Mouse (Mus musculus) lung, postnatal 10 days (tissue): Measurements from ENCODE around the gene Etfdh.

Source experiments
- DNase-seq: peaks from one replicate; pipeline ENCODE4 v3.0.0; 2021

The Etfdh gene

GRCm38 (mm10) chr3:79629416-79629730 lies at the start of gene Etfdh:
Gene Etfdh, minus strand, starts transcription at chr3:79629500.
- DNase-seq = peak; percentile 88

GRCm38 (mm10) chr3:79676411-79676810 lies 47.1 kb upstream of the Etfdh start:
- no peak for DNase-seq

- no peak for DNase-seq
Measured at GRCm38 (mm10) chr3:79674641-79675040, 45.3 kb upstream of the Etfdh start.

- peak; percentile 68 for DNase-seq
Measured at GRCm38 (mm10) chr3:79673082-79673481, 43.8 kb upstream of the Etfdh start.

- DNase-seq = no peak
Measured at GRCm38 (mm10) chr3:79672188-79672587, 42.9 kb upstream of the Etfdh start.

DNA sequence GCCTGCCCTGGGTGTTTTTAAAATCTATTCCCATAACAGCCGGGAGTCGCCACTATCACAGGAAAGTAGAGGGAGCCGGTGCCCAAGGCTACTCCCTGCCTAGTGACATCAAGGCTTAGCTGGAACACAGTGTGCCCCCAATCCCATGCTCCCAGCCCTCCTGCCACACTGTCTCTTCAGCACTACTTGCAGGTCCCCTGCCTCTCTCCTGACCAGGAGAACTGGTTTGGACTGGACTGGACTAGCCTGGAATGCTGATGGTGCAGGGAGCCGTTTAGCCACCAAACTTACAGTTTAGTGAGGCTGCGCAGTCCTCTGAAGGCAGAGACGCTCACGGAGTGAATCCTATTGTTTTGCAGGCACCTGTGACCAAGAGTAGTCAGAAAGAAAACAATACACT lies 41.3 kb upstream of the Etfdh start:
- DNase-seq = no peak

- DNase-seq = peak; percentile 52
Measured at GRCm38 (mm10) chr3:79664787-79665408, 35.6 kb upstream of the Etfdh start.

- peak; percentile 11 for DNase-seq
Measured at GRCm38 (mm10) chr3:79656682-79657081, 27.4 kb upstream of the Etfdh start.

DNA sequence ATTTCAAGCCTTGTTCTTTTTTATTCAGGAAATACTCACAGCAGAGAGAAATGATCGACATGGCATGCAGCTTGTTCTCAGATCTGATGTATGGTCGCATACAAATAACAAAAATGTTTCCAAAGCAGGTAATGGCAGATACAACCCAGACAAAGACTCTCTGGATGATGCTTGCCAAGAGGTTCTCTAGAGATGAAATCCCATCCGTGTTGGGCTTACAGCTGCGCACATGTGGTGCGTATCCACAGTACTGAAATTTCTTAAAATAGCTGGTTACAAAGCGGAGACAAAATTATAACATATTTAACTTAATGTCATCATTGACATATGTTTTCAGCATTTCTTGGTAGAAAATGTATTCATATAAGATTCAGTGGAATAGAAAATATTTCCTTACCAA lies 22.8 kb upstream of the Etfdh start:
- no peak for DNase-seq

GRCm38 (mm10) chr3:79628561-79629415 lies 512 bp downstream of the Etfdh start, which contains the start of gene 4930579G24Rik:
Gene 4930579G24Rik, plus strand, starts transcription at chr3:79629079.
- DNase-seq = peak; percentile 98

- no peak for DNase-seq
Measured at GRCm38 (mm10) chr3:79628182-79628560, 1.1 kb downstream of the Etfdh start.

- no peak for DNase-seq
Measured at GRCm38 (mm10) chr3:79627484-79628181, 1.7 kb downstream of the Etfdh start.

DNA sequence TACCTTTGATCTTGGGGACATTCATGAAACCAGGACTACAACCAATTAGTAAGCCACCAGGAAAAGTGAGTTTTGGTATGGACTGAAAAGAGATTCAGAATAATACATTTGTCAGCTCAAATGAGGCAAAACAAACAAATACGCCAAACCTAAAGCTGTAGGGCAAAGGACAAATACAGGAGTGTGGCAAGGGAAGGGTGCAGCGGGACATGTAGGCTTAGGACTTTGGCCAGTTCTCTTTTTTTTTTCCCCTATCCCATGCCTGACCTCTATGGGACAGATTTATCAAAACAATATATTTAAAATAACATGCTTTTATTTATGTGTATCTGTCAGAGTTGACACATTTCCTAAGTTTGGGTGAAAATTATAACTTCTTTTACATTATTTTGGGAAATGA lies 19.4 kb downstream of the Etfdh start:
- DNase-seq = no peak

DNA sequence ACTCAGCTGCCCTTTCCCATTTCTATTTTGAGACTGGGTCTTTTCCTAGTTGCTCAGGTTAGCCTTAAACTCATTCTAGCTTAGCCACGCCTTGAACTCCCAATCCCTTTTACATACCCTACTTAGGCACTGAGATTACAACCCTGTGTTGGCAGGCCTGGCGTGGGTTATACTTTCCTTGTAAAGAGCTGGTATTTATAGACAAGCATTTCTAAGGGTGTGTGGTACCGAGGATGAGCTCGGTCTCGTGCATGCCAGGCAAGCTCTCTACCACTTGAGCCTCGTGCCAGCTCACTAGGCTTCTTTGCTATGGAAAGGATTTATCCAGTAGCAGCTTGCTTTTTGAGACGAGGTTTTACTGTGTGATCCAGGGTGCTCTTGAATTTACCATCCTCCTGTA lies 33.8 kb downstream of the Etfdh start:
- no peak for DNase-seq

DNA sequence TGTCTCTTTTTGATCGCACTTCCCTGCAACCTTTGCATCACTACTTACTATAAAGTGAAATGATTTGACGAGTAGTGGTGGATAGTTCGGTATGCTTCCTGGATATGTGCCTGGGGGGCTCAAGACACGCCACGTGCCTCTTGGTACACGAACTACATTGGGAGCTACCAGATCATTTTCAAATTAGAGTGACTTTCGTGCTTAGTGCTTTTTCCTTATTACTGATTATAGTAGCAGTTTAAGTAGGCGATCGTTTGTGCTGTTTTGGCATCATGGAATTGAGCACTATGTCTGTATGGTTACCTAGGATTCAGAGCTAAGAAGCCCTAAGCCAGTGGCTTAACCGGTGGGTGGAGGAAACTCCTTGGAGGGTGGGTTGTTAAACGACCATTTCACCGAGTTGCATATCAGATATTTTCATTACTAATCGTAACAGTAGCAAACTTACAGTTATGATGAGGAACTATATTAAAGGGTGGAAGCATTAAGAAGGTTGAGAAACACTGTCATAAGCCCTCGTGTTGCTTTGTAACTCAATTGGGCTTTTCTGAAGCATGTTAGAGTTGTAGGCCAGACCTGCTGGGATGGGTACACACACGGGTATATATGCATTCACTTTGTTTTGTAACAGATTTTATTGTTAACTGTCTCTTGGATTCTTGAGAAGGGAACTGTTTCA lies 37.4 kb downstream of the Etfdh start:
- no peak for DNase-seq

- peak; percentile 84 for DNase-seq
Measured at GRCm38 (mm10) chr3:79590863-79591792, 38.2 kb downstream of the Etfdh start, which contains the start of gene Ppid. Gene Ppid, plus strand, starts transcription at chr3:79591342.

- no peak for DNase-seq
Measured at GRCm38 (mm10) chr3:79589671-79590070, 39.6 kb downstream of the Etfdh start.

GRCm38 (mm10) chr3:79586804-79587203 lies 42.5 kb downstream of the Etfdh start:
- DNase-seq = peak; percentile 92

GRCm38 (mm10) chr3:79579891-79580575 lies 49.3 kb downstream of the Etfdh start:
- no peak for DNase-seq

DNA sequence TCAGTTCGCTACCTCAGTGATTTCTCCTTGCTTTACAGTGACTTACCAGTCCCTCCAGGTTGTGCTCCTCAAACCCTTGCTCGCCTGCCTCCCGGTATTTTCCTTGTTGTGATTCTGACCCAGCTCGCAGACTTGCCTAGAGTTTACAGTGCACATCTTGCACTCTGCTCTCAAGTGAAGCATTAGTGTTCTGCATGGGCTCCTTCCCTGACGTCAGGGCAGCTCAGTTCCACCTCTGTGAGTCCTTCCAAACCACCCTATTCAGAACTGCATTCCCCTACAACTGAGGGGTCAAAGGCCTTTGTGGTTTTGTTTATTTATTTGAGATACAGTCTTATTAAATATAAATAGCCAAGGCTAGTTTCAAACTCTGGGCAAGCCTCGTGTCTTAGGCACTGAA lies 51.1 kb downstream of the Etfdh start:
- no peak for DNase-seq

DNA sequence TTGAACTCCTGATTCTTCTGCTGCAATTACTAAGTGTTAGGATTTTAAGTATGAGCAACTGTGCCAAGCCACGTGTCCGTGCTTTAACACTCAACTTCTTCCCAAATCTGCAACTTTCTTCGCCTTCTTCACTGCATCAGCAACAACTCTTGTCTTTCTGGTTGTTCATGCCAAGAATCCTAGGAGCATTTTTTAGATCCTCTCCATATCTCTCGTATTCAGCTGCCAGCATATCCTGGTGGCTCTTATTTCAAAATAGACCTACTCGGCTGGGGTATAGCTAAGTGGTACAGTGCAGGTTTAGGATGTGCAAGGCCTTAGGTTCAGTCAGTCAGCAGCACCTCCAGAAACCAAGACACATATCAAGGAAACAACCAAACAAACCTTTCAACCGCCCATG lies 51.7 kb downstream of the Etfdh start:
- DNase-seq = no peak
